Mouse (Mus musculus) forebrain, embryonic 10.5 days (tissue): ENCODE results near the gene Lysmd1. TPM values are rescaled to one million over a fixed set of nuclear protein-coding genes. Genes with fewer than 3 reads are reported as not detected.

Source experiments
- DNase-seq: peaks from one replicate; pipeline ENCODE4 v3.0.0-alpha.2; 2017; ENCODE audit warnings: low spot score; ENCODE audit errors: extremely low spot score
- H3K27ac ChIP-seq: fragments of 300-500 bp; sonication (generic); 2 replicates; pipeline ENCODE4 v1.5.1; 2016; ENCODE audit warnings: mild to moderate bottlenecking
- H3K27me3 ChIP-seq: fragments of 300-500 bp; sonication (generic); 2 replicates; pipeline ENCODE4 v1.6.1; 2016; ENCODE audit warnings: mild to moderate bottlenecking; ENCODE audit not compliant: poor library complexity, severe bottlenecking
- H3K36me3 ChIP-seq: fragments of 300-500 bp; sonication (generic); replicated peaks from 2 replicates; pipeline ENCODE4 v1.6.1; 2016; ENCODE audit warnings: mild to moderate bottlenecking, moderate library complexity
- H3K4me1 ChIP-seq: fragments of 300-500 bp; sonication (generic); 2 replicates; pipeline ENCODE4 v1.6.1; 2016
- H3K4me3 ChIP-seq: fragments of 300-500 bp; sonication (generic); 2 replicates; pipeline ENCODE4 v1.5.1; 2016; ENCODE audit warnings: mild to moderate bottlenecking, moderate library complexity
- H3K9me3 ChIP-seq: fragments of 300-500 bp; sonication (generic); 2 replicates; pipeline ENCODE4 v1.6.1; 2016; ENCODE audit warnings: mild to moderate bottlenecking, moderate library complexity
- WGBS: fragments of 180-500 bp; shearing (Covaris S2); methylation state at CpG from one replicate; pipeline ENCODE4 v1.1.7; 2016; 5-methylcytosine and 5-hydroxymethylcytosine counted together
- microRNA-seq: library from miRNA; unstranded; fragments of <30 nt; microRNA quantifications from one replicate; pipeline ENCODE4, GENCODE M21; 2017
- polyA plus RNA-seq: library from polyadenylated mRNA; unstranded; fragments of >200 nt; fragmentation: Nextera tagmentation; extraction: Ambion mirVana; gene quantifications from 2 replicates; pipeline ENCODE4 v1.2.1, GENCODE M21; 2016

Gene Lysmd1
- polyA plus RNA-seq, 1 experiment from 2014 or later = 12.6 TPM

DNA sequence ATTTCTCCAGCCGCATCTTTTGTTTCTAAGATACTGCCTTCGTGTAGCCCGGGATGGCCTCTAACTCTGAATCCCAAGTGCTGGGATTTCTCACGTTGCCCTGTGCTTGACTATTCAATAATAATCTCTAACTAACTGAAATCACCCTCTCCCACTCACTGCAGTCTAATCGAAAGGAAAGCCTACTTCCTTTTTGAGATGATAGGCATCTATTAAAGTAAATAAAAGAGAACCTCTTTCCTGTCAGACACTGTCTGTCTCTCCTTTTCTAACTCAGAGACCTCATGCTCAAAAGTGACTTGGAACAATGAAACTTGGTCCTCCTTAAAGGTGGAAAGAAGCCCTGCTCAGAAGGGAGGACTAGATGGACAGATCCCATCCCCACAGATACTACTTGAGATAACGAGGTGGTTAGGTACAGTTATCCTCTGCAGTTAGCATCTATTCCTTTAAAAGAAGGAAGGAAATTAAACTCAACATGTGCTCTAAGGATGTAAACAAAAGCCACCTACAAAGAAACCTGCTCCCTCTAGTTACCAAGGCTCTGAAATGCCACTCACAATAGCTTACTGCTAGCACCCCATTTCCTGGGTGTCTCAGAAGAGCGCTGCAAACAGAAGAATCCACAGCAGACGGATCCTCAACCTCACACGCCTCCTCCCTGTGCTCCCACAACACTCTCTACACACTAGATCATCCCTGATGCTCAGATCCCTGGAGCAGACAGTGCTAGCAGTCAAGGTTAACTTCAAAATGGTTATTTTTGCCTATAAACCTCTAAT, 51.1 kb downstream of the Lysmd1 start:
- H3K36me3 ChIP-seq = peaks cover 82% of the 10 kb centered on the region
- no peaks in the 10 kb centered on the region for H3K4me1 ChIP-seq
- no peaks in the 10 kb centered on the region for H3K27me3 ChIP-seq
- no peak overlapping the region for H3K4me3 ChIP-seq
- H3K27ac ChIP-seq = no peak overlapping the region
- H3K9me3 ChIP-seq = no peaks in the 10 kb centered on the region
- no peak for DNase-seq
- WGBS = 94% methylated on average over 9 of the region's 9 CpGs

DNA sequence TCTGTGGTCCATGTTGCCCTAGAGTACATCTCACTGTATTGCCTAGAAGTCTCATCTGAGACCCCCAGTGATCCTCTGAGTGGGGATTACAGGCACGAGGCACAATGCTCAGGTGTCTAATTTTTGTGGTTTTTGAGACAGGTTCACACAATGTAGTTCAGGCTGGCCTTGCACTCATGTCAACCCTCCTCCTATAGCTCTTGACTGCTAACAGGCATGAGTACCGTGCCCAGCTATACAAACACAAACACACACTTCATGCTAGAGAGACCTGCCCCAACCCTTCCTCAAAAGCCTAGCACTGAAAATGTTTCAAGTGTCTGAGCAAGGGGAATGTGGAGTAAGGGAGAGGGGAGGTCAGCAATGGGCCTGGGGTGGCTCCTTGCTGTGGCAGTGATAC, 52.2 kb downstream of the Lysmd1 start:
- Histone ChIP-seq H3K9me3 (no peaks in the 10 kb centered on the region), H3K27me3 (no peaks in the 10 kb centered on the region), H3K36me3 (peaks cover 91% of the 10 kb centered on the region), H3K27ac (no peak overlapping the region), H3K4me1 (no peaks in the 10 kb centered on the region), H3K4me3 (no peak overlapping the region)
- 94% methylated on average over 2 of the region's 2 CpGs for WGBS
- DNase-seq = no peak

DNA sequence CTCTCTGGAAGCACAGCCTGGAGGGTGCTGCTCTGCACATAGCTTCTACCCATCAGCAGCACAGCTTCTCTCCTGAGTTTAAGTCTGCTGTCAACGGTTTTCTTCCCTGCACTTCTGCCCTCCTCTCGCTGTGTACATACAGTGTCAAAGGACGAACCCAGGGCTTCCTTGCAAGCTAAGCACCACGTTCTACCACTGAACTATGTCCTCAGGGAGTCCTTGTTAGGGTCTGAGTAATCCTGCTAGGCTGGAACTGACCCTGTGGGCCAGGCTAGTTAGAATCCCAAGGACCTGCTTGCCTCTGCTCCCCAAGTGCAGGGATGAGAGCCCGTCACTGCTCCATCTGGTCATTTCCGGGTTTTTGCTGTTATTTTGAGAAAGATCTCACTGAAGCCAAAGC, 53.0 kb downstream of the Lysmd1 start:
- DNase-seq = no peak
- H3K4me1 ChIP-seq = no peaks in the 10 kb centered on the region
- peaks cover 94% of the 10 kb centered on the region for H3K36me3 ChIP-seq

More for the DNA sequence above, 53.0 kb downstream of the Lysmd1 start:
- 90% methylated on average over 6 of the region's 6 CpGs for WGBS
- H3K4me3 ChIP-seq = no peak overlapping the region
- H3K27ac ChIP-seq = no peak overlapping the region
- no peaks in the 10 kb centered on the region for H3K9me3 ChIP-seq
- no peaks in the 10 kb centered on the region for H3K27me3 ChIP-seq

Small RNA genes within 50 kb of the gene (microRNA-seq; reads per million reads assigned to microRNA genes)
- gene Mir8099-1 = not detected

Other genes starting within 250 kb of the Lysmd1 start
- 345 and 349 TPM in 2 replicates for gene Psmb4, start 247.1 kb upstream of the Lysmd1 start, polyA plus RNA-seq
- 2.5 and 2.7 TPM in 2 replicates for gene Selenbp1, start 201.0 kb upstream of the Lysmd1 start, polyA plus RNA-seq
- gene Rfx5, start 180.0 kb upstream of the Lysmd1 start, polyA plus RNA-seq = 5.2 and 5.4 TPM in 2 replicates
- 20.1 and 21.7 TPM in 2 replicates for gene Pi4kb, start 159.4 kb upstream of the Lysmd1 start, polyA plus RNA-seq
- gene Zfp687, start 118.6 kb upstream of the Lysmd1 start, polyA plus RNA-seq = 42.1 and 44.3 TPM in 2 replicates
- 346 and 351 TPM in 2 replicates for gene Psmd4, start 91.5 kb upstream of the Lysmd1 start, polyA plus RNA-seq
- 19.0 and 19.5 TPM in 2 replicates for gene Pip5k1a, start 27.2 kb upstream of the Lysmd1 start, polyA plus RNA-seq
- gene Vps72, start 23.1 kb upstream of the Lysmd1 start, polyA plus RNA-seq = 275 and 276 TPM in 2 replicates
- 0.77 and 1.00 TPM in 2 replicates for gene Tmod4, start 9.6 kb upstream of the Lysmd1 start, polyA plus RNA-seq
- gene Scnm1, start 77 bp upstream of the Lysmd1 start, polyA plus RNA-seq = 75.8 and 80.7 TPM in 2 replicates
- 1.4 and 1.5 TPM in 2 replicates for gene Tnfaip8l2, start 8.3 kb downstream of the Lysmd1 start, polyA plus RNA-seq
- gene Sema6c, start 26.4 kb downstream of the Lysmd1 start, polyA plus RNA-seq = 3.9 and 4.2 TPM in 2 replicates
- 13.5 and 13.7 TPM in 2 replicates for gene Gabpb2, start 83.8 kb downstream of the Lysmd1 start, polyA plus RNA-seq
- 95.5 and 104 TPM in 2 replicates for gene Cdc42se1, start 94.6 kb downstream of the Lysmd1 start, polyA plus RNA-seq
- gene Mllt11, start 98.1 kb downstream of the Lysmd1 start, polyA plus RNA-seq = 19.6 and 22.4 TPM in 2 replicates
- gene Gm128, start 107.5 kb downstream of the Lysmd1 start, polyA plus RNA-seq = 0.23 and 0.30 TPM in 2 replicates
- gene Bnipl, start 117.1 kb downstream of the Lysmd1 start, polyA plus RNA-seq = 0.38 and 0.42 TPM in 2 replicates
- gene Mindy1, start 147.3 kb downstream of the Lysmd1 start, polyA plus RNA-seq = 27.2 and 27.9 TPM in 2 replicates
- 26.2 and 26.9 TPM in 2 replicates for gene Prune1, start 148.0 kb downstream of the Lysmd1 start, polyA plus RNA-seq
- gene Anxa9, start 173.1 kb downstream of the Lysmd1 start, polyA plus RNA-seq = 1.8 and 1.9 TPM in 2 replicates
- gene Cers2, start 180.7 kb downstream of the Lysmd1 start, polyA plus RNA-seq = 119 and 130 TPM in 2 replicates
- 59.1 and 64.2 TPM in 2 replicates for gene Setdb1, start 223.1 kb downstream of the Lysmd1 start, polyA plus RNA-seq